Mouse (Mus musculus): ENCODE data around the gene Rassf9. TPM values are rescaled to one million over a fixed set of nuclear protein-coding genes. Genes with fewer than 3 reads are reported as not detected.

The Rassf9 gene
- polyA plus RNA-seq (2012; rRNA removed): 1.7 and 1.8 TPM in 2 replicates

GRCm38 (mm10) chr10:102511807-102512461 is at the start of gene Rassf9:
Gene Rassf9, plus strand, starts transcription at chr10:102512222.

DNA sequence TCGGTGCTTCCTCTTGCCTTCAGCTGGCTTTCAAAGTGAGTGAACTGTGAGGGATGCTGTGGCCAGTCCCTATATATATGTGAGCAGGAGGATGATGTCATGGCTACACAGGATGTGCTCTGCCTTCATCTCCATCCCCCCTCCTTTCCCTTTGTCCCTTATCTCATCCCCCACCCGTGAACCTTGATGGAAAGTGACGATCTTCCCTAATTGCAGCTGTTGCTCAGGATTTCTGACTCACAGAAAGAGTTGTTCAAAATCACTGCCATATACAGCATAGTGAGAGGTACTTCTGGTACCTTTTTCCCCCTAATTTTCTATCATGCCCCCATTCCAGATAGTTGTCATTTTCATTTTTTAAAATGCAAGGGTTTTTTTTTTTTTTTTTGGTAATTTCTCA is 21.6 kb upstream of the Rassf9 start, which contains the start of gene Nts:
Gene Nts, minus strand, starts transcription at position 101 of the 400 bp plus-strand sequence.

Other genes starting within 250 kb of the Rassf9 start
- 9.4 and 12.6 TPM in 2 replicates for gene Nts, start 21.7 kb upstream of the Rassf9 start, polyA plus RNA-seq (2012; rRNA removed)

All from central nervous system, embryonic 14 days (tissue).